ENCODE assay signal across 26 mouse cellular contexts in genomic region chr14:44750240-44750639, GRCm38 (mm10). TPM values are rescaled to one million over a fixed set of nuclear protein-coding genes. Genes with fewer than 3 reads are reported as not detected.
"Had no signal": no experiment of that assay in that cellular context is flagged by ENCODE, and none has a peak within 500 bp of the region (broad histone marks: within the 10 kb centered on the region; RNA-seq: fewer than 3 reads in every experiment).

TSS of gene Gm8267 (minus strand) at chr14:44750340.

- H3K36me3 ChIP-seq: neural tube, embryonic 12.5 days; neural tube, embryonic 13.5 days; neural tube, embryonic 15.5 days; stomach, embryonic 15.5 days had no signal

- H3K27me3 ChIP-seq: neural tube, embryonic 12.5 days; neural tube, embryonic 13.5 days; neural tube, embryonic 15.5 days; stomach, embryonic 15.5 days had no signal

- DNase-seq: retina, postnatal 1 day; right cerebral cortex, adult 18-20 months; right cerebral cortex, postnatal 14 days; right cerebral cortex, postnatal 25 days; right cerebral cortex, postnatal 4 days; spleen, adult 18-20 months; thymus, adult 18-20 months; thymus, adult 2 months; thymus, postnatal 14 days; thymus, postnatal 25 days; thymus, postnatal 36 days; thymus, postnatal 4 days had no signal

- H3K27ac ChIP-seq: neural tube, embryonic 12.5 days; neural tube, embryonic 13.5 days; neural tube, embryonic 15.5 days; stomach, embryonic 15.5 days; stomach, postnatal 0 days had no signal

- H3K4me3 ChIP-seq: neural tube, embryonic 12.5 days; neural tube, embryonic 13.5 days; neural tube, embryonic 15.5 days; stomach, embryonic 15.5 days had no signal

- H3K4me1 ChIP-seq: neural tube, embryonic 12.5 days; neural tube, embryonic 13.5 days; neural tube, embryonic 15.5 days; stomach, embryonic 15.5 days had no signal

RNA-seq across cellular contexts. Expression of gene Gm8267, which starts in this region (rescaled TPM):
- total RNA-seq: neutrophil, adult 5-6 weeks had no signal
- polyA plus RNA-seq: neural tube, embryonic 11.5 days; neural tube, embryonic 12.5 days; neural tube, embryonic 13.5 days; neural tube, embryonic 14.5 days; neural tube, embryonic 15.5 days; small intestine, adult 2 months; spleen, adult 2 months; stomach, embryonic 14.5 days; stomach, embryonic 15.5 days; stomach, embryonic 16.5 days; stomach, postnatal 0 days; thymus, adult 2 months; thymus, postnatal 0 days; urinary bladder, adult 2 months had no signal
